Mouse (Mus musculus): Measurements from ENCODE around the gene Tmem104.
A peak's percentile ranks its signal among the peaks of the same experiment; 100 is the strongest.

The Tmem104 gene

DNA sequence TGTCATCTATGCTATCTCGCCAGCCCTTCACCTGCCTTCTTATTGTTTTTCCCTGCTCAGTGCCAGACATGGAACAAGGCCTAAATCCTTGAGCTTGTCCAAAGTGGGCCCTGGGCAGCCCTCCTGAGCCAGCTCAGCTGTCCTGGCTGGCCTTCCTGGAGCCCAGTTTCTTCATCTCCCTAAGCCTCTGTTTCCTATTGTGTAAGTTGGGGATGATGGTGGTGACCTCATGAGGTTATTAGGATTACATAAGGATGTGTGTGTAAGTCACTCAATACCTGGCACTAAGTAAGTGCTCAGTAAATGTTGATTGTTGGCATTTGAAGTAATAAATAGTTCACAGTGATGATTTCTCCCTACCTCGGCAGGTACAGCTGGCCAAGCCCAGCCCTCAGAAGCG lies 20.5 kb upstream of the Tmem104 start:
- DNase-seq (ENCODE audit: low spot score in 2 of 2), result no peak

DNA sequence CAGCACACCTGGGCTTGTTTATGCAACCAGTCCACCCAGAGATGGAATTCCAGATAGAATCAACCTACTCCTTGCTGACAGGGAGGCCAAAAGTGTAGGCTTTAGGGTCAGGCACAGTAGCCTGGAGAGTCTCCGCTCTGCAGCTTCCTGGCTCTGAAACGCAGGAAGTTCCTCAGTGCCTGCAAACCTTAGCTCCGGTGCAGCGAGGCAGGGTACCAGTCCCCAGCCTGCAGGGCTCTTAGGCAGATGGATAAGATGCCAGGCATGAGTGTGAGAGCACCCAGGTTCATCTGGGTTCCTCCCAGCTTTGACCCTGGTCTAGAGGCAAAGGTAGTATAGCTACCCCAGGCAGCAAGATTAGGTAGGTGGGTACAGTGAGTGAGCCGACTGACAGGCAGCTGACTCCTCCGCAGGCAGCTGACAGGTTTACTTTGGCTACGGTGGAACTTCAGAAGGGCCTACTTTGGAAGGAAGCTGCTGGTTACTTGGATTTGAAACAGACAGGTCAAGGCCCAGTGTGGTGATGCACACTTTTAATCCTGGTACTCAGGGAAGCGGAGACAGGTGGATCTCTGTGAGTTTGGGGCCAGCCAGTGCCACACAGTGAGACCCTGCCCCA lies 19.5 kb upstream of the Tmem104 start:
- no peak for DNase-seq (ENCODE audit: low spot score in 2 of 2)

DNA sequence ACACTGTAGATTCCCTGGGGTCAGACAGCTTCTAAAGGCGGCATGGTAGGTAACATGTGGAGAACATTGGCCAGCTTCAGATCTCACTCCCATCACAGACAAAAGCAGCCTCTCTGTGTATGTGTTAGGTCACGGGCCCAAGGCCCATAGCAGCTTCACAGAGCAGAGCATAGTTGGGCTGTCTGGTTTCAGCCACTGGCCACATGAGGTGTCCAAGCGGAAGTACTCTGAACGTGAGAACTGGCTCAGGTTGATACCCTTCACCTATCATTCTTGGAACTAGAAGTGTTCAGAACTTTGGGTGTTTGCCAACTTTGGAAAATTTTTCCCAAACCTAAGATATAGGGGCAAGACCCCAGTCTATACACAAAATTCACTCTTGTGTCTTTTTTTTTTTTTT lies 17.9 kb upstream of the Tmem104 start:
- no peak for DNase-seq (ENCODE audit: low spot score in 2 of 2)

DNA sequence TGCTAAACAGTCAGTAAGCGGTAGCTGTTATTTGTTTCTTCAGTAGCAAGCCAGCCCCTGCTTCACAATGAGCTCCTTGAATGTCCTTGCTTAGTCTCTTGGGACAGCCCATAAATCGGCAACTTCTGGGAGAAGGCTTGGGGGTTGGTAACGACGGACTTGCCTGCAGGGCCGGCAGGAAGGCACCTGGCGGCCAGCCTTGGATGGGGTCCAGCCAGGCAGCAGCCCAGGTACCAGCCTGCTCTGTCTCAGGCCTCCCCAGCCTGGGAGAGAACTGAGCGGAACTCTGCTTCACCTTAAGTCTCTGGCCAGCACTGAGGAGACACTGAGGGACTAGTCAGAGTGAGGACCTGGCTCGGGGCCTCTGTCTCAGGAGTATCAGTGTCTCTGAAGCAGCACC lies 16.2 kb upstream of the Tmem104 start:
- DNase-seq (ENCODE audit: low spot score in 2 of 2), result no peak

DNA sequence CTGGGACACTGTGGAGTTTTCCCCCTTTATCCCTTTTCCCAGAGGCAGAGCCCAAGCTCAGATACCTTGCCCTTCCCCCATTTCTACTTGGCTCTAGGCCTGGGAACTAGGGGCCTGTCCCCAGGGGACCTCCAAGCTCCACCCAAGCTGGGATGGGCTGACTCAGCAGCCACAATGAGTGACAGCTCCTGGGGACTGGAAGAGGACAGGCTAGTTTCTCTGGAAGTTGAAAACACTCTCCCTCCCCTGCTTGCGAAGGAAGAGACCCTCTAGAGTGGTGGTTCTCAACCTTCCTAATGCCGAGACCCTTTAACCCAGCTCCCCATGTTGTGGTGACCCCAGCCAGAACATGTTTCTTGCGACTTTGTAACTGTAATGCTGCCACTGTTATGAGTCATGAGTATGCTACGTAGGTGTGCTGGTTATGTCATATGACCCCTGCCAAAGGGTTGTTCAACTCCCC lies 14.4 kb upstream of the Tmem104 start:
- no peak for DNase-seq (ENCODE audit: low spot score in 2 of 2)

DNA sequence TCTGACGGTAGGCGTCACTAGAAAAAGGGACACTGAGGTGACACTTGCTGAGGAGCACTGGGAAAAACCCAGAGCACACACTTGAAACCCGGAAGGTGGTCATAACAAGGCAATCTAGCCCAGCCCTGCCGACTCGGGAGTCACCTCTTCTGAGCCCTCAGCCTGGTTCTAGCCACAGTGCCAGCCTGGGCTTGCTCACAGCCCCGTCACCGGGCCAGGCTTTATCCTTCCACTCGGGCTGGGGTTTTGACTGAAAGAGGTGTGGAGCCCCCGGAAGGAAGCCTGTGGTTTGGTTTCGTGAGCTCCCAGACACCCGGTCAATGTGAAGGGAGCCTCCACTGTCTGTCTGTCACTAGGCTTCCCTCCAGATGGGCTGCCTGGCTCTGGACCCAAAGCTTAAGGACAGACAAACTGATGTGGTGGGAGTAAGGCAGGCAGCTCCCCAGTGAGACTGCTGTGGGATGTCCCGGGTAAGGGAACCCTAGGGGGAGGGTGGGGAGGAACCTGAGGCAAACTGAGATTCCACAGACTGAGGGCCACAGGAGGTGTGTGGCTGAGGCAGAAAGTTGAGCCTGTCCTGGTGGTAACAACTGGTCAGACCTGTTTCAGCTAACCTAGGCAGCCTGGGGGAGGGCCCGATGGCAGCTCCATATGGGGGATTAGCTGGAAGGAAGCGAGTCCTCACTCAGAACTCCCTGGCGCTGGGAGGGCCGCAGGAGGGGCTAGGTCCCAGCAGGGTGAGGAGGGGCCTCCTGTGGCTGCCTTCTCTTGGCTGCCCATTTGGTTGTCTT lies 13.5 kb upstream of the Tmem104 start:
- no peak for DNase-seq (ENCODE audit: low spot score in 2 of 2)

DNA sequence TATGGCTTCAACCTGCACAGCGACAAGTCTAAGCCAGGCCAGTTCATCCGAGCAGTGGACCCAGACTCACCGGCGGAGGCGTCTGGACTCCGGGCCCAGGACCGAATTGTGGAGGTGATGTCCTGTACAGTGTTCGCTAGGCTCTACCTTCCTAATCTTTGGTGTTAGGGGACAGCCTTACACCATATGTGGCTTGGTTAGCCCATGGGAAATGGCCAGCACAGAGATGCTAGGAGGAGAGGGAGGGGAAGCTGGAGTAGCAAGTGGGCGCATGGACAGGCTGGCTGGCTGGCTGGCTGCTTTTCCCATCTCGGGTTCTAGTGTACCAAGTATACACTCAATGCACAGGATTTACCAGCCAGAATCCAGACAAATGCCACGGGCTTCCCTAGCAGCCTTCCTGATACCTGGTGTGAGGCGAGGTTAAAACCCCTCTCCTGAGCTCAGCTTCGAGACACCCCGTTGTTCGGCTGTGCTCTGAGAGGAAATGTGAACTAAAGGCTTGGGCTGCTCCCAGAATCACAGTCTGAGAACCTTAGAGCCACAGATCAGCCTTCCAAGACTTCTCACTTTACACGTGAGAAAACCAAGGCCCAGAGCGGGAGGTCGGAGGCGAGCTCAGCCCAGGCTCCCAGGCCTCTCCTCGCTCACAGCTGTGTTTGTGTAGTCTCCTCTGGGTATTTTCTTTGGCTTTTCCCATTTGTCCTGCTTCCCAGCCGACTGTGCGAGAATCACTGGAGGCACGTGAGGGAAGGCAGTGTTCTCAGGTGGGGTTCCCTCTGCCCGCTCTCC lies 10.7 kb upstream of the Tmem104 start:
- no peak for DNase-seq (ENCODE audit: low spot score in 2 of 2)

DNA sequence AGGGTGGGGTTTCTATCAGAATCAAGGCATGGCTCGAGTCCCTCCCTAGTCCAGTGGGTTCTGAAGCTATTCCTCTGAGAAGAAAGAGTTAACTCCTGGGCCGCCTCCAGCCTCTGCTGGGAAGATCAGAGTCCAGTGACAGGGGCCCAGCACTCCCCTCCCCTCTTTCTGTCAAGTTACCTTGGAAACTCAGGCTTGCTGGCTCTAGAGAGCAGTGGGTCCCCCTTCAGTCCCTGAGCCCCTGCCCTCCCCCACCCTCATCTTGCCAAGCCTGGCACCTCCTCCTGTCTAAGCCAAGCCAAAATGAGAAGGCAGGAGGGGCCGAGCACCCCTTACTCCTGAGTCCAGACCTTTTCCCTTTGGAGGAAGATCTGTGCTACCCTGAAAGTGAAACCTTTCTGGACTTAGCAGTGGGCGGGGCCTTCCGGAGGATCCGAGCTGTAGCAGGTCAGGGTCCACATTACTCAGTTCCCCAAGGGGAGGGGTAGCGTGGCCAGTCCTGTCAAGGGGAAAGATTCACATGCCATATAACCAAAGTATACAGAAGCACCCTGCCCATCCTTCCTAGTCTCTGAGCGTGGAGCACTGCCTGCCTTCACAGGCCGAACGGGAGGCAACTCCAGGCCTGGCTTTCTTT lies 9.6 kb upstream of the Tmem104 start:
- no peak for DNase-seq (ENCODE audit: low spot score in 2 of 2)

DNA sequence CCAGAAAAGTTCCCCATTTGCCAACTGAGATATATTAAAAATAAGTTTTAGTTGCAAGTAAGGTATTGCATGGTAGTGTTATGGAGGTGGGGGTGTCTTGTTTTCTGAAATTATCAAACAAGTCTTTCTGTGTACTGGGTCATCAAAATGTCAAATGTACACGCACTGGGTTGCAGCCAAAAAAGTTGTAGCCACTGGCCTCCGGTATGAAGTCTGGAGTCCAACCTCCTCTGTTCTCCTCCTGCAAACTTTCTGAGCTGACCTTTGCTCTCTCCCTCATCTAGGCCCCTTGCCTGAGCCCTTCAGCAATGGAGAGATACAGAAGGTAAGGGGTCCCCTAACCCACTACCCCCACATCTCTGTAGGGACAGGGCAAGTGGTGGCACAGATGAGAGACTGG lies 8.5 kb upstream of the Tmem104 start:
- no peak for DNase-seq (ENCODE audit: low spot score in 2 of 2)

DNA sequence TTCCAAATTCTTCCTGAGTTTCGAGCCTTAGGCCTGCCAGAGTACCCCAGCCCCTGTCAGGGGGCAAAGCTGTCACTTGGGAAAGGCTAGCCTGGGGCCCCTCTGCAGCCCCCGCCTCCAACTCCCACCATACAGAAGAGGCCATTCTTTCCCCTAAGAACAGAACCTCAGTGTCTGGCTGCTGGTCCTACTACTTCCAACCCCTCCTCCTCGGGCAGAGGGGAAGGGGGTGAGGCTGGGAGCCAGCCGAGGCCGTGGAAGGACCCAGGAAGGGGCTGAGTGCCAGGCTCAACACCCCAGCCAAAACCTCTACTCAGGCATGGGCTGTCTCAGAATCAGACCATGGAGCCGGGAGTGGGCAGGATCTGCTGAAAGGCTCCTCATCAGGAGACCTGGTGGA lies 8.1 kb upstream of the Tmem104 start:
- no peak for DNase-seq (ENCODE audit: low spot score in 2 of 2)

DNA sequence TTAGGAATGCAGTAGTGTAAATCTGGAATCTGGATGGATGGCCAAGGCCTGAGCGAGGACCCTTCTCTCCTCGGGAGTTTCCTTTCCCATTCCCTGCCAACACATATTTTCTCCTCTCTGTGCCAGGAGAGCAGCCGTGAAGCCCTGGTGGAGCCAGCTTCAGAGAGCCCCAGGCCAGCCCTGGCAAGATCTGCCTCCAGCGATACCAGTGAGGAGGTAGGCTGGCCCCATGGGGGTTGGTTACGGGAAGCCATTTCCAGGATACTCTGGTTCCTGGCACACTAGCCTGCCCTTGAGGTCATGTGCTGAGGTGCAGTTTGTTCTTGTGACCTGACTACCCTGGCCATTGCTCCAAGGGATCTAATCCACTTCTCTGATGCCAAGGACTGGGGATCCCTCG lies 7.4 kb upstream of the Tmem104 start:
- no peak for DNase-seq (ENCODE audit: low spot score in 2 of 2)

DNA sequence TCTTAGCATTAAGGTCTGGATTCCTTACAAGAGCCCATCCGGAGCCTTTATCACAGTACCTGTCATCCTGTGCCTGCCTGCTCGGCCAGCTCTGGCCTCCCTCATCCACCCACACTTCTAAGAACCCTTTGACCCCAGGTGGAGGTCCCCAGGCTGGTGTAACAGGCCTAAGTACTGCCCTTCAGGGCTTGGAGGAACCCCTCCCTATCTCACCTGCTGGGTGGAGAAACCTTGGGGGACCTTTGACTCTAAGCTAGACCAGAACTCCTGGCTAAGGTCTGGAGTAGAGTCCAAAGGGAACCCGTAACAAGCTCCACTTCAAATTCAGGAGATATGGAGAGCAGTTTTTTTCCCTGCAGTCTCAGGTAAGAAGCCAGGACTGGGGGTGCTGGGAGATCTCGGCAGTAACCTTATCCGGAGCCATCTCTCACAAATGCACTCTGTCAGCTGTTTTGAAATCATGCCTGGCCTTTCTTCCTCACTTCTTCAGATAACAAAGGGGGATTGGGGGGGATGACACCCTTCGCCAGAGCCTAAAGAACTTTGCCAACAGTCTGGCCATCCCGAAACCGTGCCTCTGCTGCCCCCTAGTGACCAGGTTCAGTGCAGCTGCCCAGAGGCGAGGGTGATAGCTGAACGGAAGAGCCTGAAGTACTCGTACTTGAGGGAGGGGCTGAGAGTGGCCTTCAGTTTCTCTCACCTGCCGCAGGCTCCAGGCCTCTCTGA lies 5.2 kb upstream of the Tmem104 start:
- peak; percentile 71 to 85 for DNase-seq (ENCODE audit: low spot score in 2 of 2)

DNA sequence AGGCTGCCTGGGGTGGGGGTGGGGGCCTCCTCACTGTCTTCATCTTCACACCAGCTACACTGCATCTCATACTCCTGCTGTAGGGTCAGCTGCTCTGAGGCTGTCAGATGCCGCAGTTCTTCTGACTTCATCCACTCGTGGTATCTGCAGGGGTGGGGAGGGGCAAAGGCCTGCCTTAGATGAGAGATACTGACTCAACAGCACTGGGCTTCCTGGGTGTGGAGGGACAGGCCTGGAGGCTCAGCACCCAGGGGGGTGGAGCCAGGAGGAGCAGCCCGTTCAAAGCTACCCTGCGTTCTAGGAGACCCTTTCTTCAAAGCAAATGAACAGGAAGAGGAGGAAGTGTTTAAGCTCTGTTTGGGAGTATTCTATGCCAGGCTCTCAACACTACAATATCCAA lies 2.3 kb upstream of the Tmem104 start:
- no peak for DNase-seq (ENCODE audit: low spot score in 2 of 2)

DNA sequence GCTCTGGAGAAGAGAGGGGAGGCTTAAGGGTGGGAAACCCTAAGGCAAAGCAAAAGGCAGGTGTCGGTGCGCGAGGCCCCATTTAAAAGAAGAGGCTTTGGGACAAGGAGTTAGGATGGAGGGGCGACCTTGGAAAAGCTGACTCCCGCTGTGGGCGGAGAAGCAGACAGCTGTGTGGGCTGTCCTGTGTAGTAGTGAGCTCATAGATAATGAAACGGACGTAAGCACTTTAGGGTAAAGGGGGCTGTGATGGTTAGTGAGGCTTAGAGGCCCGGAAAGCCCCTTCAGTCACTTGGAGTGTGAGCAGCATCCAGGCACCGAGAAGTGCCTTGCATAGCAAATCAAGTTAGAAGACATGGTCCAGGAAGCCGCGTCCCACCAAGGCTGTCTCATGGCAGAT lies 406 bp downstream of the Tmem104 start, which contains the start of gene Nat9:
Gene Nat9, minus strand, starts transcription at position 167 of the 400 bp plus-strand sequence.
- no peak for DNase-seq (ENCODE audit: low spot score in 2 of 2)

DNA sequence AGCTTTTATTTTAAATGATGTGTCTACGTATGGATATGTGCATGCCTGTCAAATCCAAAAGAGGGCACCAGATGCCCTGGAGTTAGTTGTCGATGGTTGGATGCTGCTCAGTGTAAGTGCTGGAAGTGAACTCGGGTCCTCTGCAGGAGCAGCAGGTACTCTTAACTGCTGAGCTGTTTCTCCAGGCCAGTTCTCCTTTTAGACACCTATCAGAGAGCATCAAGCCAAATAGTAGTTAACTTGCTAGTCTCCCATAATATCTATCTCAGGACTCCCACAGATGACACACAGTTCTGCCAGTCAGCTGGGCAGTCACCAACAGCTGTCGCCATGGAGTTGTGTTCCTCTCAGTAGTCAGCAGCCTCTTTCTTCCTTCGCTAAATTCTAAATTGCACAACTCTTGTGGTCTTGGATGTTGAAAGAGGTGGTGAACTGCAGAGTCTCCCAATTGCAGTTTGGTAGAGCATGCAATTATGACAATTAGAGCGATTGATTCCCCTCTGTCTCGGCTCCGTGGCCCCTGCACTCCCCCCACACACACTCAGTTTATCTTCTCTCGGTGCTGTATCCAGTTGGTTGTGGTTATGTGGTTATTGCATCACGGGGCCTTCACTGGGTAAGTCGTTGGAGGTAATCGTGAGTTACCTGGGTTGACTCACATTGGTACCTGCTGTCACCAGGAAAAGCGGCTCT lies 1.4 kb downstream of the Tmem104 start:
- DNase-seq (ENCODE audit: low spot score in 2 of 2), result no peak

DNA sequence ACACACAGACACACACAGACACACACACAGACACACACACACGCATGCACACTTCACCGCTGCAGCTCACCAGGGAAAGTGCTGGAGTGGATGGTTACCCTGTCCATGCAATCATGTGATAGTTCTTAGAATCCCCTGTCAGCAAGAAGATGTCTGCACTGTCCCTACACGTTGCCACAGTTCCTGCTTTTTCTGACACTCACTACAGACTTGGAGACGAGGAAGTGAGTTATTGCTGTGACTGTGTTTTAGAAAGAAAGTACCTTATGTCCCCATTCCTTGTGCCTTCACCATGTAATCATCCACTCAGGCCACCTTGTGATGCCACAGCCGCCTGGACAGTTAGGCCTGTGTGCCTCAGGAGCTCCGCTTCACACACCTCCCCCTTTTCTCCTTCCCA lies 2.0 kb downstream of the Tmem104 start:
- DNase-seq (ENCODE audit: low spot score in 2 of 2), result no peak

DNA sequence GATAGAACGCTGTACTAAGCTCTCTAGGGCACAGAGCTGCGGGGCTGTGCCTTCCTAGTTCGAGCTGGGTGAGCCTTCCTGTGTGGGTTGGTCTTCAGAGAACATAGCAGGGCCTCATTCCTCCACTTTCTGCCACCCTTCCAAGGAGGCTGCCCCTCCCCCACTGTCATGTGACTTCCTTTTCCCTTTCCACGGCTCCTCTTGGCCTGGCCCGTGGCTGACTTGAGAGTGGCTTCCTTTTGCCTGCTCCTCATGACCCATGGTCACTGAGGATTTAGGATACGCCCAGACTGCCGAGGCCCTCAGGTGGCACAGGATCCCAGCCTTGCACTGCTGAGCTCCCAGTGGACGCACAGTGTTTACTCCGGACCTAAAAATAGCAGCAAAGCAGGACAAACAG lies 4.9 kb downstream of the Tmem104 start:
- no peak for DNase-seq (ENCODE audit: low spot score in 2 of 2)

DNA sequence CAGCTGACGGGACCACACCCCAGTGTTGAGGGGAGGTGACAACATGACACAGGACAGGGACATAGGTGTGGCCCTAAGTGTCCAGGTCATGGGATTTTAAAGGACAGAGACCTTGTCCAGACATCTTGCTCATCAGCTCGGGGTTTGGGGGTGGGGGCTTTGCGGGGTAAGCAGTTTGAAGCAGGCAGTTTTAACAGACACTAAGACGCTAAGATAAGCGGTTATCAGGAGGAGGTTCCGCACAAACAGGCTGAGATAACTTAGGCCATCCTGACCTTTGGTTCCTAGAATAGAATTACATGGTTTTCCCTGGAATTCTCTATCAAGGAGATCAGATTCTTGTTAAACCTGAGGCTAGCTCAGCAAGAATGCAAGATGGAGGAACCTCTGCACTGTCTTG lies 7.4 kb downstream of the Tmem104 start:
- DNase-seq (ENCODE audit: low spot score in 2 of 2), result no peak

DNA sequence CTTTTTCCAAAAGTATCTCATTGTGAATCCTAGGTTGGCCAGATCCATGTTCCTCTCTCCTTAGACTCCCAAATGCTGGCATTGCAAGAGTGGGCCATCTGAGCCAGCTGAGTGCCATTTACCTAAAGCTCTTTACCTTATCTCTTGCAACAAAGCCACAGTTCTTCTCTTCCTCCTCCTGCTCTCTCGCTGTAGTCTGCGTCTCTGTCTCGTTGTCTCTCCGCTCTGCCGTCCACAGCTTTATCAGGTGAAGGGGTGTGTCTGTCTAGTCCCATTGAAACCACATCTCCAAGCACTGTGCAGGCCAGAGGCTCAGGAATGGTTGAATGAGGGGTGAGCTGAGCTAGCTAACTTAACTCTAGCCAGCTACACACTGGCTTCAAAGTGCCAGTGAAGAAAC lies 8.6 kb downstream of the Tmem104 start:
- DNase-seq (ENCODE audit: low spot score in 2 of 2), result no peak

DNA sequence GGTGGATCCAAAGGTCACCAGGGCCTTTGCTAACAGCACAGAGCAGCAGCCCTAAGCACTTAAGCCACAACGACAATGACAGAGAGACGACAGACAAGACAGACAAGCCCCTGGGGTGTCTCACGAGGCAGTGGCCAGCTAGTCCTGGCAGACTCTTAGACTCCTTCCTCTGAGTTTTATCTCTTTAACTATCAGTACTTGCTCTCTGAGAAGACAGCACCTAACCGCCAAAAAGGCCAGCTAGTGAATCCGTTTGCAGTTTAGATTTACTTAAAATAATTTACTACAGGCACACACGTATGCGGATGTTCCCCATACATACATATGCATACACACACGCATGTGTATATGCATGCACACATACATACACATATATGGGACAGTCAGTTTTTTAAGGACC lies 10.3 kb downstream of the Tmem104 start:
- DNase-seq (ENCODE audit: low spot score in 2 of 2), result no peak

DNA sequence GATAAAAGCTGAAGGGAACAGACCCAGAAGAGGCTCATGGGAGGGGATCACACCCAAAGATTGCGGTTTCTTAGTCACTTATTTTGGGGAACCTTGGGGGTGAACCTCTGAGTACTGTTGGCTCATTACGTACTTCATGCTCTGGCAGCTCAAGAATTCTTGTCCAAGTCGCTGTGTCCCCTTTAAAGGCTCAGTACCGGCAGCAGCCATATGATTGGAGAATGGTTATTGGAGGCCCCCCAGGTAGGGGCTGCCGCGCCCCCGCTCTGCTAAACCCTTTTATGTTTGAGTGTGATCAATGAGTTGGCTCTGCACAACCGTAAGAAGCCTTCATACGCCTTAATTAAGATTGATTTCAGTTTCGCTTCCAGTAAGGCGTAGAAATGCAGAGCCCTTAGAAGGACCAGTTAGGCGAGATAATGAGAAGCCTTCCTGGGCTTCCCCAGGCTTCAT lies 11.7 kb downstream of the Tmem104 start:
- DNase-seq (ENCODE audit: low spot score in 2 of 2), result no peak
